Mouse (Mus musculus) heart, embryonic 13.5 days (tissue): ENCODE results near the gene Ankrd17. TPM values are rescaled to one million over a fixed set of nuclear protein-coding genes. Genes with fewer than 3 reads are reported as not detected.

Experiments
- ATAC-seq: fragments of 200-750 bp; cut with Nextera tagmentation; 2 replicates; pipeline ENCODE4 v1.8.0; 2017; ENCODE audit warnings: moderate TSS enrichment; ENCODE audit not compliant: insufficient number of reproducible peaks, low FRiP score, low TSS enrichment; ENCODE audit errors: extremely low read depth
- H3K27ac ChIP-seq: fragments of 300-500 bp; sonication (generic); replicated peaks from 2 replicates; pipeline ENCODE4 v1.5.1; 2015; ENCODE audit warnings: moderate library complexity, mild to moderate bottlenecking, inconsistent platforms
- H3K27me3 ChIP-seq: fragments of 300-500 bp; sonication (generic); replicated peaks from 2 replicates; pipeline ENCODE4 v1.6.1; 2015; ENCODE audit warnings: mild to moderate bottlenecking, inconsistent platforms
- H3K36me3 ChIP-seq: fragments of 300-500 bp; sonication (generic); 2 replicates; pipeline ENCODE4 v1.6.1; 2015; ENCODE audit warnings: mild to moderate bottlenecking, inconsistent platforms
- H3K4me1 ChIP-seq: fragments of 300-500 bp; sonication (generic); 2 replicates; pipeline ENCODE4 v1.6.1; 2015; ENCODE audit warnings: inconsistent platforms
- H3K4me2 ChIP-seq: fragments of 300-500 bp; sonication (generic); 2 replicates; pipeline ENCODE4 v1.6.1; 2015; ENCODE audit warnings: inconsistent platforms, mild to moderate bottlenecking, moderate library complexity
- H3K4me3 ChIP-seq: fragments of 300-500 bp; sonication (generic); 2 replicates; pipeline ENCODE4 v1.5.1; 2015; ENCODE audit warnings: moderate library complexity, mild to moderate bottlenecking, inconsistent platforms
- H3K9ac ChIP-seq: fragments of 300-500 bp; sonication (generic); 2 replicates; pipeline ENCODE4 v1.6.1; 2015; ENCODE audit warnings: inconsistent platforms, mild to moderate bottlenecking, moderate library complexity
- H3K9me3 ChIP-seq: fragments of 300-500 bp; sonication (generic); 2 replicates; pipeline ENCODE4 v1.6.1; 2016; ENCODE audit warnings: inconsistent platforms
- WGBS: fragments of 180-500 bp; shearing (Covaris S2); methylation state at CpG from one replicate; pipeline ENCODE4 v1.1.7; 2015; ENCODE audit warnings: mixed read lengths; 5-methylcytosine and 5-hydroxymethylcytosine counted together
- polyA plus RNA-seq: library from polyadenylated mRNA; unstranded; fragments of >200 nt; fragmentation: Nextera tagmentation; extraction: Ambion mirVana; gene quantifications from 2 replicates; pipeline ENCODE4 v1.2.1, GENCODE M21; 2015

The Ankrd17 gene
- polyA plus RNA-seq, 1 experiment from 2014 or later = 16.3 TPM

DNA sequence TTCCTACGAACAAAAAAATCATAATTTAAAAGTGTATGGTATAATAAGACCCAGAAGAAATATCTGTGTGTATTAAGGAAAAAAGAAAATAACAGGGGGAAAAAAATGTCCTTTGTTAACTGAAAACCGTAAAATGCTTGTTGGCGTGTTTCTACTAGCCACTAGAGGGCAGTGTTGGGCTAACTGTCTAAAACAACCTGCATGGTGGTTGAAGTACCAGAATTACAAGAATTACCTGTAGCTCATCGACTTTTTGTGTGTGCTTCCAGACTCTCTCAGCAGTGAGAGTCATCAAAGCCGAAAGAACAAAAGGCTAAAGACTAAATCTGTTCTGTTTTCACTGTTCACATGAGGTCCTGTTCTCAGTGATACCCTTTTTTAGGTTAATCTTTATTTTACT, 163.2 kb downstream of the Ankrd17 start:
- peaks cover 15% of the 10 kb centered on the region; the same call in 1 of the 2 replicates for H3K27me3 ChIP-seq
- 14% methylated on average over 5 of the region's 5 CpGs for WGBS
- no peak overlapping the region for H3K27ac ChIP-seq
- H3K4me3 ChIP-seq = no peak overlapping the region
- H3K4me2 ChIP-seq = no peak overlapping the region
- H3K4me1 ChIP-seq = no peaks in the 10 kb centered on the region
- ATAC-seq = no peak
- H3K9me3 ChIP-seq = no peaks in the 10 kb centered on the region
- H3K36me3 ChIP-seq = no peaks in the 10 kb centered on the region
- H3K9ac ChIP-seq = no peak overlapping the region

DNA sequence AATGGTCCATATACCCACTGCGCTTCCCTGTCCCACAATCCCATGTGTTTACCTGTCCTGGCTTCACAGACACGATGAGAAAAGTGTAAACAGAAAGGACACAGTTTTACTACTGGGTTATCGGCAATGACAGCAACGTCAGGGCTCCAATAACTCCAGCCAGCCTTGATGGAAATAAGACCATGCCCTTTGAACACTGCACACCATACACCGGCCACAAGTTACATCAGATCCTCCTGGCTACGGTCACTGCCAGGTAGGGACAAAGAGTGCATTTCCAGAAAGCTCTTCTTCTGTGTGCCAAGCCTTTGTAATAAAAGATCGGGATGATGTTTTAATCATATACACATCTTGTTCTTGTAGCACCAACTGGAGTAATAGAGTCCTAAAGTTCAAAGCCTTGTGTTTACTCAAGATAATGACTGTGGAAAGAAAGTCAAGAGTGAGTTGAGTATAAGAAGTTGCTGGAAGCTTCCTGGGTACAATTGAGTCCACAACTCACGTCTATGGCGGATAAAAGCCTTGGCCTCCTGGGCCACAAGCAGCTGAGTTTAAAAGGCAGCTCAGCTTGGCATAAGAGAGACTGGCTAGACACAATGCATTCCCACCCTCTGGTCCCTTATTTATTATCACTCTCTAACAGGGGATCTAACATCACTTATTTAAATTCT, 163.8 kb downstream of the Ankrd17 start:
- no peaks in the 10 kb centered on the region for H3K36me3 ChIP-seq
- H3K4me1 ChIP-seq = no peaks in the 10 kb centered on the region
- no peak overlapping the region for H3K4me2 ChIP-seq
- no peak overlapping the region for H3K9ac ChIP-seq
- H3K27ac ChIP-seq = no peak overlapping the region
- ATAC-seq = no peak
- no peaks in the 10 kb centered on the region for H3K9me3 ChIP-seq
- WGBS = 81% methylated on average over 9 of the region's 9 CpGs
- H3K27me3 ChIP-seq = peaks cover 15% of the 10 kb centered on the region; the same call in 1 of the 2 replicates
- no peak overlapping the region for H3K4me3 ChIP-seq

DNA sequence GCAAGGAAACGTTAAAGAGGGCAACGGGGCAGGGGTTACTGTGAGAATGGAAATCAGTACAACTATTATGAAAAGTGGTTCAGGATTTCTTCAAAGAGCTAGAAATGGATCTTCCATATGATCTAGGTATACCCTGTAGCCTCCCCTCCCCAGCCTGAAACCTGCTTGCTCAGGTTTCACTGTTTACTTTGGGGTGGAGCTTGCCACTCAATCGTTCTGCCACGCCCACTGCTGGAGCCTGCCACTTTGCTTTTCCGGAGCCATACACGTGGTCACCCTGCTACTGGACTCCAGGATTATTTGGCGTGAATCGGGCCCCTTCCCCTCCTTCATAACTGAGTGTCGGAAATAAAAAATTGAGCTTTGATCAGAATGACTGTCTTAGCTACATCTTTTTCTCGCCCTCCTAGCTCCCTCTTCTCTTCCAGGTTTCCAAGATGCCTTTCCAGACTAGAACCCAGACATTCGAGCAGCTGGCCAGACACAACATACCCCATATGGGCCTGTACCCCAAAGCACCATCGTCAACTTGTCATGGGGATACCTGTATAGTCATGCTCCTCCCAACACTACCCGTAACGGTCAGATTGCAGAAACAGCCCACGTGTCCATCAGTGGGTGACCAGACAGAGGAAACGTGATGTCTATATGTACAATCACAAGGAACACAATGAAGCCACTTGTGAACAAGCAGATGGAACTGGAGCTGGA, 166.3 kb downstream of the Ankrd17 start:
- H3K27ac ChIP-seq = no peak overlapping the region
- H3K9ac ChIP-seq = no peak overlapping the region
- no peaks in the 10 kb centered on the region for H3K4me1 ChIP-seq
- no peak overlapping the region for H3K4me3 ChIP-seq
- no peaks in the 10 kb centered on the region for H3K36me3 ChIP-seq
- 46% methylated on average over 16 of the region's 16 CpGs for WGBS
- H3K4me2 ChIP-seq = no peak overlapping the region
- H3K9me3 ChIP-seq = no peaks in the 10 kb centered on the region
- no peak; the same call in 1 of the 2 replicates for ATAC-seq
- H3K27me3 ChIP-seq = peaks cover 15% of the 10 kb centered on the region; the same call in 1 of the 2 replicates

DNA sequence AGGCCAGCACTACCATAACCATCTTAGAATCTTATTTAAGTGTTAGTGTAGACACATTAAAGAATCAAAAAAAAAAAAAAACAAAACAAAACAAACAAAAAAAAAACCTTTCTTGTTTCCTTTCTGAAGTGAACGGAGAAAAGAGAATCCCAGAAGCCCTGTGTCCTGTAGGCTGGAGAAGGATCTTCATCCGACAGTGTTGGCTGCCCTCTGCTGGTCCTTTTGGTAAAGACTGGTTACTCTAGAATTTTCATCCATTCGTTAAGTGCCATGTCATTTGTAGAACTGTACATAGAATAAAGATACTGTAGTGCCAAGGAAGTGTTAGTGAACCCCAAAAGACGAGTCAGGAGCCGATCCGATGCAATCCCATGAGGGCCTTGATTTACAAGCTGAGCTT, 171.5 kb downstream of the Ankrd17 start:
- H3K4me3 ChIP-seq = no peak overlapping the region
- H3K4me2 ChIP-seq = no peak overlapping the region
- no peak overlapping the region for H3K27ac ChIP-seq
- H3K4me1 ChIP-seq = no peaks in the 10 kb centered on the region
- H3K9ac ChIP-seq = no peak overlapping the region
- H3K27me3 ChIP-seq = no peaks in the 10 kb centered on the region
- no peak for ATAC-seq
- H3K36me3 ChIP-seq = no peaks in the 10 kb centered on the region
- no peaks in the 10 kb centered on the region for H3K9me3 ChIP-seq
- 20% methylated on average over 6 of the region's 6 CpGs for WGBS

DNA sequence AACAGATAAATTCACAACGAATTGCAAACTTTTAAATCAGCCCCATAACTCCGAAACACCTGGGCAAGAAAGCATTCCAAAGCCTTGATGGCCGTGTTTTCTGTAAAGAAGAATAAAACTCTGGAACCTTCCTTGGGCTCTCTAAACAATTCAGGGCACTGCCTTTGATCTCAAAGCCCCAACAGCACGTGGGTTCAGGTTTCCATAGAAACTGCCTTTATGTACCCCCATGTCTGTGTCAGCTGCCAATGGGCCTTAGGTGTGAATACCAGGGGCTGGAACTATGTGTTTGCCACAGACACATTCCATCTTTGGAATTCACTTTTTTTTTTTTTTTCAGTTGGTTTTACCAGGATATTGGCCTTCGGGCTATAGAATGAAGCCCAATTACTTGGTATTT, 183.6 kb downstream of the Ankrd17 start:
- WGBS = 61% methylated on average over 5 of the region's 5 CpGs
- Histone ChIP-seq H3K4me2 (no peak overlapping the region), H3K27me3 (no peaks in the 10 kb centered on the region), H3K9ac (no peak overlapping the region), H3K4me1 (peaks cover 6% of the 10 kb centered on the region), H3K36me3 (no peaks in the 10 kb centered on the region), H3K9me3 (0 out of 2 replicates have a peak, but pooled peaks cover 1% of the 10 kb centered on the region), H3K27ac (no peak overlapping the region), H3K4me3 (no peak overlapping the region)
- ATAC-seq = no peak

DNA sequence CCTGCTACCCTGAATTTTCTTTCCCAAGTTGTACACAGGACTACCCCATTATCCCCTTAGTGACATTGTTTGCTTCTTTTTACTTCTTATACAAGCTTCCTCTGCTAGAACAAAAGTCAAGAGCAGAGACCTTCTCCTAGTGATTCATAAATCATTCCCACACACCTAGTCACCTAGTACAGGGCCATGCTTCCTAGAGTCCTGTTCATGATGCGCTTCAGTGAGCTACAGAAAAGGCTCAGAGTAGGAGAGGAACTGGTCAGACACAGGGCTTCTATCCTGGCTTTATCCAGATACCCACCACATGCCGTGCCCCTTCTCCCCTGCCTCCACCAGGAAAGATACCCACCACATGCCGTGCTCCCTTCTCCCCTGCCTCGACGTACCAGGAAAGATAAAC, 187.3 kb downstream of the Ankrd17 start:
- Histone ChIP-seq H3K9me3 (no peaks in the 10 kb centered on the region), H3K4me3 (no peak overlapping the region), H3K36me3 (no peaks in the 10 kb centered on the region), H3K9ac (no peak overlapping the region), H3K27me3 (no peaks in the 10 kb centered on the region), H3K4me2 (no peak overlapping the region), H3K4me1 (peaks cover 10% of the 10 kb centered on the region), H3K27ac (no peak overlapping the region)
- WGBS = 70% methylated on average over 5 of the region's 5 CpGs
- ATAC-seq = no peak

DNA sequence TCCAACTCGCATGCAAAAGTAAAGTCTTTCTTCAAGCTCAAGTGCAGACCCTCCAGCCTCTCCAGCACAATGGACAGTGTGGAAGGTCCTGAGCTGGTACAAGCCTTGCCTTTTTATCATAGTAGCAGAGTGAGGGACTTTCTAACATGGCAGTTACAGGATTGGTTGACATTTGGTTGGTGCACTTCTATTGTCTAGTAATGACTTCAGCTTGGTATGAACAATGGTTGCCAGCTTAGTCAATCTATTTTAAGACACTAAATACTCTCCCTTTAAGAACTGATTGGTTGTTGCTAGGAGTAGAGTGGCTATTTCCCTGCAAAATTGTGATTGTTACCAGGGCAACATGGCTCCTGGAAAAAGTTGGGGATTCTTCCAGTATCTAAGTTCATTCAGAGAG, 188.3 kb downstream of the Ankrd17 start:
- Histone ChIP-seq H3K4me2 (0 out of 2 replicates have a peak overlapping the region, but pooled peaks have one; percentile 16), H3K36me3 (no peaks in the 10 kb centered on the region), H3K27ac (peak overlapping the region; percentile 76), H3K9ac (no peak overlapping the region), H3K4me1 (peaks cover 10% of the 10 kb centered on the region), H3K9me3 (no peaks in the 10 kb centered on the region), H3K27me3 (no peaks in the 10 kb centered on the region), H3K4me3 (no peak overlapping the region)
- WGBS = 67% methylated on average over 1 of the region's 1 CpGs
- ATAC-seq = peak; percentile 63

Other genes with a start within 250 kb of the Ankrd17 start
- gene Cox18, start 142.6 kb downstream of the Ankrd17 start, polyA plus RNA-seq = 26.9 and 29.2 TPM in 2 replicates
- gene Gm9958, start 627 bp upstream of the Ankrd17 start, polyA plus RNA-seq = 3.4 and 3.6 TPM in 2 replicates
- 9.4 and 49.4 TPM in 2 replicates for gene Alb, start 94.3 kb upstream of the Ankrd17 start, polyA plus RNA-seq
- gene Afp, start 124.2 kb upstream of the Ankrd17 start, polyA plus RNA-seq = 28.8 and 206 TPM in 2 replicates
- gene Afm, start 152.4 kb upstream of the Ankrd17 start, polyA plus RNA-seq = 0.13 and 0.46 TPM in 2 replicates
- gene 5830473C10Rik, start 194.5 kb upstream of the Ankrd17 start, polyA plus RNA-seq = not detected in 2 replicates